Mouse (Mus musculus): ENCODE data around the gene Grn. TPM values are rescaled to one million over a fixed set of nuclear protein-coding genes. Genes with fewer than 3 reads are reported as not detected.

Gene Grn
- total and polyA plus RNA-seq, 3 experiments, result 63.7 to 453 (median 106) TPM

DNA sequence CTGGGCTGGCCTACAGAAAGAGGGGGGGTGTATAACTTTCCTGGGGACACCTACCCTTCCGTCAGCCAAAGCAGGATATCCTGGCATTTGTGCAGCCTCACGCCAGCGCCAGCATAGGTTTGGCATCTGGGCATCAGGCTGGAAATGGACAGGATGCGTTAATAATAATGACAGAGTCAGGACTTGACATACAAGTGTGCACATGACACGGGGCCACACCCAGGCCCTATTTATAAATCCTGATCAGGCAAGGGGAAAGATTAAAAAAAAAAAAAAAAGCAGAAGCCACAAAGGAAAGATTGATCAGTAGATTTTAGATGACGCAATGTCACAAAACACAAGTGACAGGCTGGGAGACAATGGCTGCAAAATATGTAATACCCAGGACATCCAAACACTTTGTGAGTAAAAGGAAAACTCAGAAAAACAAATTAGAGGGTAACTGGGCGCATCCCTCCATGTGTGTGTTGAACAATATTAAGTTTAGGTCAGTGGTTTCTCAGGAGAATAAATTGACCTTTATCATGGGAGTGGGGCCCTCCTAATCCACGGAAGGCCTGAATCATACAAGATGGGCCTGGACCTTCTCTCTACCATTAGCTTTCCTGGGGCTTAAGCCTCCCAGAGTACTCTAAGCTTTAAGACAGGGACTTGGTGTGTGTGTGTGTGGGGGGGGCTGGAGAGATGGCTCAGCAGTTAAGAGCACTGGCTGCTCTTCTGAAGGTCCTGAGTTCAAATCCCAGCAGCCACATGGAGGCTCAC lies 4.4 kb upstream of the Grn start:
- Histone ChIP-seq H3K79me2 (replicated peaks; ENCODE audit: control insufficient read depth, extremely low read depth, insufficient read depth, poor library complexity, severe bottlenecking) (no peaks in the 10 kb centered on the region), H3K27me3 (replicated peaks) (no peaks in the 10 kb centered on the region), H3K4me1 (ENCODE audit: control insufficient read depth in 1 of 2, insufficient read depth in 2 of 2) (peaks cover 0 to 23% of the 10 kb centered on the region in 2 experiments; a peak in 2 of 4 replicates), H3K4me2 (ENCODE audit: insufficient read depth, low read depth, poor library complexity, severe bottlenecking) (no peak overlapping the region), H3K27ac (ENCODE audit: insufficient read depth, low read depth) (no peak overlapping the region), H3K36me3 (replicated peaks in 1 of 2; ENCODE audit: control insufficient read depth in 1 of 2, insufficient read depth in 1 of 2, low read length in 1 of 2) (peaks cover 0 to 8% of the 10 kb centered on the region in 2 experiments), H3K9ac (ENCODE audit: insufficient read depth, low read depth) (no peak overlapping the region), H3K9me3 (replicated peaks; ENCODE audit: low read length) (peaks cover 4% of the 10 kb centered on the region), H3K4me3 (replicated peaks in 1 of 3; ENCODE audit: low read depth in 2 of 3, low read length in 2 of 3, poor library complexity in 1 of 3) (no peak overlapping the region)
- no peak for TF ChIP-seq MEF2A (IDR thresholded peaks at IDR 0.05; ENCODE audit: borderline replicate concordance, low read depth, low read length)
- TF ChIP-seq ZNF384 (IDR thresholded peaks at IDR 0.05; ENCODE audit: low read depth, low read length), result peak; percentile 9; the same call in 1 of the 2 replicates
- dilution Hi-C loops (cut with MboI; ENCODE audit: extremely low pct_ligation_motif_present, extremely low pct_unique_long_range_greater_than_20kb, low sequenced_read_pairs) (no loop called here), in situ Hi-C loops (cut with MboI; ENCODE audit: low pct_ligation_motif_present, low pct_unique_long_range_greater_than_20kb, low sequenced_read_pairs) (no loop called here)
- no peak for DNase-seq (ENCODE audit: extremely low read depth)

DNA sequence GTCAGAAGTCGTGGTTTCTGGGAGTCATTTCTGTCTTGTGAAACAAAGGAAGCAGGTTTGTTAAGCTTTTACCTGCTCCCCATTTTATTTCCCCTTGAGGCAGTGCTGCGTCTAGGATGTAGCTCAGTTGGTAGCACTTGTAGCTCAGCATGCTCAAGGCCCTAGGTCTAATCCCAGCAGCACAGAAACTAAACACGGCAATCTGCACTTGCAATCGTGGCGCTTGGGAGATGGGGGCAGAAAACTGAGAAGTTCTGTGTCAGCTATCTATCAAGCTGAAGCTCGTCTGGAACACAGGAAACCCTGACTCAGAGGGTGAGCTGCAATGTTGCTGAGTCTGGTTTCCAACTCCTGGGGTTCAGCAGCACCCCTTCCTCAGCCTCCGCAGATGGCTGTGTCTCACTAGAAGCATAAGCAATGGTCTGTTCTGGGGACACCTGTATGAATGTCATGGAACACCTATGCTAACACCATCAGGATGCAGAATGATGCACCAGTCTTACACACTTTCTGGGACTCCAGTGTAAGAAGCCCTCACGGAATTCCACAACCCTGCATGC lies 1.1 kb upstream of the Grn start:
- in situ Hi-C loops (cut with MboI; ENCODE audit: low pct_ligation_motif_present, low pct_unique_long_range_greater_than_20kb, low sequenced_read_pairs), result no loop called here
- peaks cover 0 to 11% of the 10 kb centered on the region in 2 experiments for H3K36me3 ChIP-seq (replicated peaks in 1 of 2; ENCODE audit: control insufficient read depth in 1 of 2, insufficient read depth in 1 of 2, low read length in 1 of 2)
- dilution Hi-C loops (cut with MboI; ENCODE audit: extremely low pct_ligation_motif_present, extremely low pct_unique_long_range_greater_than_20kb, low sequenced_read_pairs), result no loop called here
- H3K4me1 ChIP-seq (ENCODE audit: control insufficient read depth in 1 of 2, insufficient read depth in 2 of 2), result peaks cover 19 to 46% of the 10 kb centered on the region in 2 experiments
- H3K9me3 ChIP-seq (replicated peaks; ENCODE audit: low read length), result no peaks in the 10 kb centered on the region
- no peaks in the 10 kb centered on the region for H3K27me3 ChIP-seq (replicated peaks)
- DNase-seq (ENCODE audit: extremely low read depth), result no peak
- H3K27ac ChIP-seq (ENCODE audit: insufficient read depth, low read depth), result no peak overlapping the region
- TF ChIP-seq ETS1 (conservative IDR thresholded peaks at IDR 0.05; ENCODE audit: low read depth, low read length) (no peak), TCF12 (IDR thresholded peaks at IDR 0.05; ENCODE audit: low read depth, low read length) (no peak), MXI1 (IDR thresholded peaks at IDR 0.05; ENCODE audit: low read depth, low read length) (no peak), HCFC1 (IDR thresholded peaks at IDR 0.05; ENCODE audit: low read depth, low read length) (no peak), NRF1 (IDR thresholded peaks at IDR 0.05; ENCODE audit: low read depth, low read length) (no peak), MYC (IDR thresholded peaks at IDR 0.05; ENCODE audit: low read depth, low read length) (no peak), ELF1 (IDR thresholded peaks at IDR 0.05; ENCODE audit: low read depth, low read length) (no peak)
- H3K79me2 ChIP-seq (replicated peaks; ENCODE audit: control insufficient read depth, extremely low read depth, insufficient read depth, poor library complexity, severe bottlenecking), result no peaks in the 10 kb centered on the region
- H3K9ac ChIP-seq (ENCODE audit: insufficient read depth, low read depth), result no peak overlapping the region
- peak overlapping the region in 1 of 3 experiments; percentile 68 for H3K4me3 ChIP-seq (replicated peaks in 1 of 3; ENCODE audit: low read depth in 2 of 3, low read length in 2 of 3, poor library complexity in 1 of 3)
- H3K4me2 ChIP-seq (ENCODE audit: insufficient read depth, low read depth, poor library complexity, severe bottlenecking), result no peak overlapping the region

DNA sequence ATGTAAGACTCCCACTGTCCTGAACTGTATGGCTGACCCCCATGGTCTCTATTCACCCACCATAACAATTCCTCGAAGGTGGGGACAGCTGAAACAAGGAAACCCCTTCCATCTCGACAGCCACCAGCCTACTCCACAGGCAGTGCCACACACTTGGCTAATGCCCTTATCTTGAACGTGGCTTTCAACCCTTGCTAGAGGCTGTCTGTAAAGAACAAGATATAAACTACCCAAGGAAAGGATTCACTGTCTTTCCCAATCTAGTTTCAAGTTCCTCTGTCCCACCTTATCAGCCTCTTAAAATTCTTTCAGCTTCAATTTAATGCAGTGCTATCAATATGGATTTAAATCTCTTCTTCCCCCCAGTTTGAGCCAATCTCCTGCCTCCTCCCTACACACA lies 564 bp upstream of the Grn start:
- H3K36me3 ChIP-seq (replicated peaks in 1 of 2; ENCODE audit: control insufficient read depth in 1 of 2, insufficient read depth in 1 of 2, low read length in 1 of 2), result peaks cover under 1 to 15% of the 10 kb centered on the region in 2 experiments
- peak overlapping the region; percentile 79; the same call in 1 of the 2 replicates for H3K9ac ChIP-seq (ENCODE audit: insufficient read depth, low read depth)
- no peak for DNase-seq (ENCODE audit: extremely low read depth)
- H3K4me3 ChIP-seq (replicated peaks in 1 of 3; ENCODE audit: low read depth in 2 of 3, low read length in 2 of 3, poor library complexity in 1 of 3), result peak overlapping the region; percentile 67 to 75 (median 68)
- no peak overlapping the region for H3K27ac ChIP-seq (ENCODE audit: insufficient read depth, low read depth)
- no peaks in the 10 kb centered on the region for H3K27me3 ChIP-seq (replicated peaks)
- H3K4me1 ChIP-seq (ENCODE audit: control insufficient read depth in 1 of 2, insufficient read depth in 2 of 2), result peaks cover 22 to 51% of the 10 kb centered on the region in 2 experiments
- H3K9me3 ChIP-seq (replicated peaks; ENCODE audit: low read length), result no peaks in the 10 kb centered on the region
- dilution Hi-C loops (cut with MboI; ENCODE audit: extremely low pct_ligation_motif_present, extremely low pct_unique_long_range_greater_than_20kb, low sequenced_read_pairs) (no loop called here), in situ Hi-C loops (cut with MboI; ENCODE audit: low pct_ligation_motif_present, low pct_unique_long_range_greater_than_20kb, low sequenced_read_pairs) (no loop called here)
- no peaks in the 10 kb centered on the region for H3K79me2 ChIP-seq (replicated peaks; ENCODE audit: control insufficient read depth, extremely low read depth, insufficient read depth, poor library complexity, severe bottlenecking)
- TF ChIP-seq NELFE (IDR thresholded peaks at IDR 0.05; ENCODE audit: low read depth, low read length), result peak; percentile 6; the same call in 1 of the 2 replicates
- TF ChIP-seq JUND (conservative IDR thresholded peaks at IDR 0.05; ENCODE audit: low read depth, low read length), result no peak
- no peak overlapping the region for H3K4me2 ChIP-seq (ENCODE audit: insufficient read depth, low read depth, poor library complexity, severe bottlenecking)

Measured in CH12.LX (cell line).